Mouse (Mus musculus) hindbrain, embryonic 16.5 days (tissue): ENCODE data around the gene Rpl11. TPM values are rescaled to one million over a fixed set of nuclear protein-coding genes. Genes with fewer than 3 reads are reported as not detected.

Source experiments
- ATAC-seq: fragments of 200-750 bp; cut with Nextera tagmentation; 2 replicates; pipeline ENCODE4 v1.8.0; 2017; ENCODE audit warnings: moderate TSS enrichment, moderate library complexity
- H3K27ac ChIP-seq: fragments of 300-500 bp; sonication (generic); 2 replicates; pipeline ENCODE4 v1.5.1; 2014; ENCODE audit warnings: low read depth, mild to moderate bottlenecking, control low read depth, low read length, moderate library complexity
- H3K27me3 ChIP-seq: fragments of 300-500 bp; sonication (generic); replicated peaks from 2 replicates; pipeline ENCODE4 v1.6.1; 2014; ENCODE audit warnings: low read length; ENCODE audit not compliant: control insufficient read depth, insufficient read depth
- H3K36me3 ChIP-seq: fragments of 300-500 bp; sonication (generic); 2 replicates; pipeline ENCODE4 v1.6.1; 2014; ENCODE audit warnings: mild to moderate bottlenecking, low read length, moderate library complexity, mixed read lengths; ENCODE audit not compliant: control insufficient read depth, insufficient read depth
- H3K4me1 ChIP-seq: fragments of 300-500 bp; sonication (generic); 2 replicates; pipeline ENCODE4 v1.6.1; 2014; ENCODE audit warnings: low read depth, low read length; ENCODE audit not compliant: control insufficient read depth, insufficient read depth
- H3K4me2 ChIP-seq: fragments of 300-500 bp; sonication (generic); 2 replicates; pipeline ENCODE4 v1.6.1; 2014; ENCODE audit warnings: mild to moderate bottlenecking, low read length, control low read depth, moderate library complexity
- H3K4me3 ChIP-seq: fragments of 300-500 bp; sonication (generic); 2 replicates; pipeline ENCODE4 v1.5.1; 2014; ENCODE audit warnings: mild to moderate bottlenecking, low read length, control low read depth, moderate library complexity
- H3K9ac ChIP-seq: fragments of 300-500 bp; sonication (generic); 2 replicates; pipeline ENCODE4 v1.6.1; 2014; ENCODE audit warnings: low read depth, mild to moderate bottlenecking, control low read depth, low read length, moderate library complexity
- H3K9me3 ChIP-seq: fragments of 300-500 bp; sonication (generic); 2 replicates; pipeline ENCODE4 v1.6.1; 2014; ENCODE audit warnings: mild to moderate bottlenecking, low read length, moderate library complexity; ENCODE audit not compliant: control insufficient read depth
- WGBS: fragments of 180-500 bp; shearing (Covaris S2); extraction: QIAGEN DNeasy Blood & Tissue Kit; methylation state at CpG from one replicate; pipeline ENCODE4 v1.1.7; 2014; 5-methylcytosine and 5-hydroxymethylcytosine counted together
- polyA plus RNA-seq: library from polyadenylated mRNA; unstranded; fragments of >200 nt; fragmentation: Nextera tagmentation; extraction: Ambion mirVana; gene quantifications from 2 replicates; pipeline ENCODE4 v1.2.1, GENCODE M21; 2015

Gene Rpl11
- polyA plus RNA-seq, 1 experiment from 2014 or later = 233 TPM

DNA sequence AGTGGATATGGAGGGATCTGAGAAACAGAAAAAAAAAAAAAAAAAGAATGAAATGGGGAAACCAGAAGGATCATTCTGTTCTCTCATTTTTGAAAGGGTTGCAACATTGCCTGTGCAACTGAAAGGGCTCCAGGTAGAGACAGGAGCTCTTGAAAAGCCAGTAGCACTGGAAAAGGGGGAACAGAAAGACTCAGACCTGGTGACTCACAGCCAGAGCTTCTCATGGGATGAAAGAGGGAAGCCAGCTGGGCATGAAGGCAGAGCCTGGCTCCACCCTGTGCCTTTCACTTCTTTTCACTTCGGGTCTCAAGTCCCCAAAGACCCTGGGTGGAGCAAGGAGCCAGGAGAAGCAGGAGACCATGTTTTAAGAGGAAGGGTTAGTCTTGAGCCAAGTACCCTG is 2.8 kb upstream of the Rpl11 start:
- Histone ChIP-seq H3K9me3 (no peaks in the 10 kb centered on the region), H3K4me1 (peaks cover 12% of the 10 kb centered on the region), H3K27ac (no peak overlapping the region), H3K27me3 (no peaks in the 10 kb centered on the region), H3K4me2 (no peak overlapping the region), H3K36me3 (peaks cover 3% of the 10 kb centered on the region; the same call in 1 of the 2 replicates), H3K4me3 (no peak overlapping the region), H3K9ac (no peak overlapping the region)
- 29% methylated on average over 1 of the region's 1 CpGs for WGBS
- ATAC-seq = no peak

DNA sequence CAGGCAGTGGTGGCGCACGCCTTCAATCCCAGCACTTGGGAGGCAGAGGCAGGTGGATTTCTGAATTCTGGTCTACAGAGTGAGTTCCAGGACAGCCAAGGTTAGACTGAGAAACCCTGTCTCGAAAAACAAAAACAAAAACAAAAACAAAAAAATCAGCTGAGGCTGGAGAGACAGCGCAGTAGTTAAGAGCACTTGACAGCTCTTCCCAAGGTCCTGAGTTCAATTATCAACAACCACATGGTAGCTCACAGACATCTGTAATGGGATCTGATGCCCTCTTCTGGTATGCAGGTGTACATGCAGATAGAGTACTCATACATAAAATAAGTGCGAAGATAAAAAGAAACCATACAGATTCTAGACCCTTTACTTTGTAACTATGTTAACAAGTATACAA is 615 bp upstream of the Rpl11 start:
- no peak for ATAC-seq
- 81% methylated on average over 5 of the region's 5 CpGs for WGBS
- no peak overlapping the region for H3K9ac ChIP-seq
- peaks cover 14% of the 10 kb centered on the region for H3K4me1 ChIP-seq
- peaks cover 24% of the 10 kb centered on the region for H3K36me3 ChIP-seq
- no peak overlapping the region for H3K27ac ChIP-seq
- no peaks in the 10 kb centered on the region for H3K9me3 ChIP-seq
- no peak overlapping the region for H3K4me2 ChIP-seq
- H3K27me3 ChIP-seq = no peaks in the 10 kb centered on the region
- H3K4me3 ChIP-seq = no peak overlapping the region

DNA sequence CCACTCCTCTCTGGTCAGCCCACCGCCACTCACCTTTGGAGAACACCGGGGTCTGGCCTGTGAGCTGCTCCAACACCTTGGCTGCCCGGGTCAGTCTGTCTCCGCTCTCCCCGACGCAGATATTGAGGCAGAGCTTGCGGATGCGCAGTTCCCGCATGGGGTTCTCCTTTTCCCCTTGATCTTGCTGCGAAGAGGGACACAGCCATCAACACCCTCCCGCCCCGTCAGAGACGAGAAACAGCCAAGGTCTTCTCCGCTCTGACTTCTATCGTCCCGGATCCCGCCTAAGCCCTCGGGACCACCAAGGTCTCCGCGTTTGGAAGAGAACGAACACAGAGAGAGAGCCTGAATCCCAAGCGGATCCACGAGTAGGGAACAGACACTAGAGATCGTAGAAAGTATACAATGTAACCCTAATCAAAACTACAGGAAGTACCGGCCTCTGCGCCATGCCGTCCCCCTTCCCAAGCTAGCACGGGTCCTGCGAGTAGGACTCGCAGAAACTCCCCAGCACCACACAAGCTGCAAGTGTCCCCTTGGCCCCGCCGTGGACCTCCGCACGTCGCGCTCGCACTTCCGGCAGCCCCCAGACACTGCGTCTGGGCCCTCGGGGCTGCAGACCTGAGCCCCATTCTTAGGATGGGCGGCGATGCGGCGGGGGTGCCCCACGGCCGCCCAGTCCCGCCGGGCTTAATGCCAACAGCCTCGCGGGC is 538 bp downstream of the Rpl11 start:
- Histone ChIP-seq H3K36me3 (peaks cover 30% of the 10 kb centered on the region), H3K4me2 (peak overlapping the region; percentile 93), H3K9ac (peak overlapping the region; percentile 79), H3K9me3 (no peaks in the 10 kb centered on the region), H3K27me3 (no peaks in the 10 kb centered on the region), H3K4me1 (peaks cover 14% of the 10 kb centered on the region), H3K4me3 (peak overlapping the region; percentile 58), H3K27ac (peak overlapping the region; percentile 74)
- WGBS = 0% methylated on average over 48 of the region's 50 CpGs
- peak; percentile 92 for ATAC-seq

DNA sequence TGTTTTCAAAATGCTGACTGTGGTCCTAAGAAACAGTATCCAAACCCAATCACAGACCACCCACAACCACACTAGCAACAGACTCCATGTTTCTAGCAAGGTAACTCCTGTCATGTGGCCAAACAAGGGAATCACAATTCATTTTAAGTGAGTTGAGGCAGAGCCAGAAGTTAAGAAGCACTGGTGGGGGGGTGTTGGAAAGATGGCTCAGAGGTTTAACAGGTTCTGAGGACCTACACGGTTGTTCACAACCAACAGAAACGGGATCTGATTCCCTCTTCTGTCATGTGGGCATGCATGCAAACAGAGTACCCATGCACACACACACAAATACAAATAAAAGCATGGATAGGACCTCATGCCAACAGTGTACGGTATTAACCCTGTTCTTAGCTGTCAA is 1.2 kb downstream of the Rpl11 start:
- Histone ChIP-seq H3K9ac (peak overlapping the region; percentile 79), H3K9me3 (no peaks in the 10 kb centered on the region), H3K4me3 (peak overlapping the region; percentile 58), H3K4me1 (peaks cover 14% of the 10 kb centered on the region), H3K4me2 (peak overlapping the region; percentile 93), H3K36me3 (peaks cover 30% of the 10 kb centered on the region), H3K27me3 (no peaks in the 10 kb centered on the region), H3K27ac (no peak overlapping the region)
- WGBS = 8% methylated on average over 3 of the region's 3 CpGs
- ATAC-seq = no peak

DNA sequence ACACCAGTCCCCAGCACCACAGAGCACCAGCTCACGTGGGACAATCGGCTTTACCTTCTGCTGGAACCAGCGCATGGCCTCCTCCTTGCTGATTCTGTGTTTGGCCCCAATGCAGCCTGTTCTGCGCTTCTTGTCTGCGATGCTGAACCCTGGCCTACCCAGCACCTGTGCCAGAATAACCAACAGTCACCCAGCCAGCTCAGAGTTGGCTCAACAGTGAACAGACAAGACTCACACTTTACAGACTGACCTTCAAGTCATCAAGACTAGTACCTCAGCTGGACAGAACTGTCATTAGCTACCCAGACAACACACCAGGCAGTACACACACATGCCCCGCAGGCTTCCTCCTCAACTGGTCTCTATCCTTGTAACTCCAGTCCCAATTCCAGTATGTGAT is 3.0 kb downstream of the Rpl11 start:
- H3K4me3 ChIP-seq = no peak overlapping the region
- H3K9ac ChIP-seq = no peak overlapping the region

DNA sequence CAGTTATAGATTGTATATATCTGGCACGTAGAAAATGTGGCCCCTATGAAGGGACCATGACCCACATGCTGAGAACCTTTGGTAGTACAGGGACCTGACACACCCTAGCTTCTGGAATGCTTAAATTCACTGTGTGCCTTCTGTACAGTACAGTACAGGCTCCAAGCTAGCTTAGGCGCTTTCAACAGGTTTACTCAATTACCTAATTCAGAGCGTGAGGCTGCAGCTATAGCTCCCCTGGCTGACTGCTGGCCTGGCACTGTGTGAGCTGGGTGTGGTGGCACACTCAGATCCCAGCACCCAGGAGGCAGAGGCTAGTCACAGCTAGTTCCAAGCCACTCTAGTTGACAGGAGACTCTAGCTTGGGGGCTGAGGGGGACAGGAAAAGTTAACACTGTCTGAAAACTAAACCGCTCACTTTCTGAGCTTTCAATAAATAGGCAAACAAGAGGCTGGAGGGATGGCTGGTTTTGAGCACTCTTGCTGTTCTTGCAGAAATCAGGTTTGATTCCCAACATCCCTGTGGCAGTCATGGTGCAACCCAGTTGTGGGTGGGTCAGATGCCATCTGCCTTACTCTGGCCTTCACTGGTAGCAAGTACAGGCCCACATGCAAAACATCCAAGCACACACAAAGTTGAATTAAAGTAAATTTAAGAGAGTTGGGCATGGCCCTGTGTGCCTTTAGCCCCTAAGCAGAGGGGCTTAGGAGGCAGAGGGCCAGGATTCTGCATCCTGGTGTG is 4.8 kb downstream of the Rpl11 start:
- H3K9ac ChIP-seq = no peak overlapping the region
- ATAC-seq = no peak
- H3K9me3 ChIP-seq = no peaks in the 10 kb centered on the region
- H3K4me1 ChIP-seq = peaks cover 14% of the 10 kb centered on the region
- peaks cover 32% of the 10 kb centered on the region for H3K36me3 ChIP-seq
- H3K27me3 ChIP-seq = no peaks in the 10 kb centered on the region
- WGBS = 82% methylated on average over 4 of the region's 4 CpGs
- no peak overlapping the region for H3K27ac ChIP-seq
- no peak overlapping the region for H3K4me3 ChIP-seq
- no peak overlapping the region for H3K4me2 ChIP-seq

More for the DNA sequence above, 3.0 kb downstream of the Rpl11 start:
- H3K9me3 ChIP-seq = no peaks in the 10 kb centered on the region
- 93% methylated on average over 6 of the region's 6 CpGs for WGBS
- no peak overlapping the region for H3K27ac ChIP-seq
- no peaks in the 10 kb centered on the region for H3K27me3 ChIP-seq
- ATAC-seq = no peak
- no peak overlapping the region for H3K4me2 ChIP-seq
- H3K4me1 ChIP-seq = peaks cover 14% of the 10 kb centered on the region
- peaks cover 32% of the 10 kb centered on the region for H3K36me3 ChIP-seq

DNA sequence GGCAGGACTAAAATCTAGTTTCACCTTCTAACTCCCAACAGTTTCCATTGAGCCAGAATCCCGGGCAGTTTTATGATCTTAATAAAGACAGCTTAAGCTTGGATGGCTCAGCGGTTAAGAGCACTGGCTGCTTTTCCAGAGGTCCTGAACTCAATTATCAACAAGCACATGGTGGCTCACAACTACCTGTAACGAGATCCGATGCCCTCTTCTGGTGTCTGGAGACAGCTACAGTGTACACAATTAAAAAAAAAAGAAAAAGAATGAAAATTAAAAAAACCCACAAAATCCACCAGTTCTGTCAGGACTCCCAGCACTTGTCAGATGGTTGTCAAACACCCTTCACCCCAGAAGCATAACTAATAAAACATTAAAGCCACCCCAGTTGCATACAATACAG is 5.6 kb downstream of the Rpl11 start:
- Histone ChIP-seq H3K4me2 (no peak overlapping the region), H3K9me3 (no peaks in the 10 kb centered on the region), H3K27me3 (no peaks in the 10 kb centered on the region), H3K27ac (no peak overlapping the region), H3K9ac (no peak overlapping the region), H3K4me1 (peaks cover 14% of the 10 kb centered on the region), H3K4me3 (no peak overlapping the region), H3K36me3 (peaks cover 32% of the 10 kb centered on the region)
- 49% methylated on average over 4 of the region's 4 CpGs for WGBS
- ATAC-seq = no peak

DNA sequence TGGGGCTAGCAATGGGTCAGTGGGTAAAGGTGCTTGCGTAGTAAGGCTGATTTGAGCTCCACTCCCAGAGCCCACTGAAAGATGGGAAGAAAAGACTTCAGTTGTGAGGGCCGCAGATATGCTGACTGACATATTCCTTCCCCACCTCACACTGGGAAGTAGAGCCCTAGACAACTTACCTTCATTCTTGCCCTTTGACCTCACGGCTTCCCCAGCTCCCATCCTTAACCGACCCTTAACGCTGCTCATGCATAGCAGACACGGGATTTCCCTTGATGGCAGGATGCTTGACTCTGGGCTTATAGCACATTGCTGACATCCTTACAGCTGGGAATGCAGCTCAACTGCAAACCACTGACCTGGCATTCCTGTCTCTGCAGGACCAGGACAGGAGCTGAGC is 6.3 kb downstream of the Rpl11 start:
- Histone ChIP-seq H3K27ac (no peak overlapping the region), H3K4me1 (peaks cover 10% of the 10 kb centered on the region), H3K4me2 (no peak overlapping the region), H3K27me3 (no peaks in the 10 kb centered on the region), H3K9ac (no peak overlapping the region), H3K9me3 (no peaks in the 10 kb centered on the region), H3K36me3 (peaks cover 32% of the 10 kb centered on the region), H3K4me3 (no peak overlapping the region)
- ATAC-seq = no peak
- 73% methylated on average over 6 of the region's 6 CpGs for WGBS

DNA sequence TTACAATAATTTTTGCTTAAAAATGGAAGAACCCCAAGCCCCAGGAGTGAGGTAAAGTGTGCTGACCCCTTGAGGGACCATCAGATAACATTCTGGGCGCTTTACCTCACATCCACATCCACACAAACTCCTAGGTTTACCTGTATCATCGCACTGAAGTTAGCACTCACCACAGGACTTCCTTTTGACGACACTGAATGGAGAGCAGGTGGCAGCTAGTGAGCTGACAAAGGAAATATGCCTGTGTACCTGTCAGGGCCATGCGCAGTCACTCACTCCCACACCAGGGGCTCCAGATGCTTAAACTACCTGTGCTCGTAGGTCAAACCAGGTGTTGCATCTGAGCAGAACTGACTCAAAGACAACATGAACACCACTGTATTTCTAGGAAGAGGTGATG is 8.1 kb downstream of the Rpl11 start:
- peaks cover 21% of the 10 kb centered on the region for H3K36me3 ChIP-seq
- 90% methylated on average over 5 of the region's 5 CpGs for WGBS
- H3K9ac ChIP-seq = no peak overlapping the region
- no peaks in the 10 kb centered on the region for H3K27me3 ChIP-seq
- H3K4me1 ChIP-seq = no peaks in the 10 kb centered on the region
- H3K4me2 ChIP-seq = no peak overlapping the region
- no peaks in the 10 kb centered on the region for H3K9me3 ChIP-seq
- no peak overlapping the region for H3K4me3 ChIP-seq
- H3K27ac ChIP-seq = no peak overlapping the region
- ATAC-seq = no peak
